Mouse (Mus musculus) heart, embryonic 13.5 days (tissue): Measurements from ENCODE around the gene Trio. TPM values are rescaled to one million over a fixed set of nuclear protein-coding genes. Genes with fewer than 3 reads are reported as not detected.

Experiments used
- ATAC-seq: fragments of 200-750 bp; cut with Nextera tagmentation; 2 replicates; pipeline ENCODE4 v1.8.0; 2017; ENCODE audit warnings: moderate TSS enrichment; ENCODE audit not compliant: insufficient number of reproducible peaks, low FRiP score, low TSS enrichment; ENCODE audit errors: extremely low read depth
- H3K27ac ChIP-seq: fragments of 300-500 bp; sonication (generic); replicated peaks from 2 replicates; pipeline ENCODE4 v1.5.1; 2015; ENCODE audit warnings: moderate library complexity, mild to moderate bottlenecking, inconsistent platforms
- H3K27me3 ChIP-seq: fragments of 300-500 bp; sonication (generic); replicated peaks from 2 replicates; pipeline ENCODE4 v1.6.1; 2015; ENCODE audit warnings: mild to moderate bottlenecking, inconsistent platforms
- H3K36me3 ChIP-seq: fragments of 300-500 bp; sonication (generic); 2 replicates; pipeline ENCODE4 v1.6.1; 2015; ENCODE audit warnings: mild to moderate bottlenecking, inconsistent platforms
- H3K4me1 ChIP-seq: fragments of 300-500 bp; sonication (generic); 2 replicates; pipeline ENCODE4 v1.6.1; 2015; ENCODE audit warnings: inconsistent platforms
- H3K4me2 ChIP-seq: fragments of 300-500 bp; sonication (generic); 2 replicates; pipeline ENCODE4 v1.6.1; 2015; ENCODE audit warnings: inconsistent platforms, mild to moderate bottlenecking, moderate library complexity
- H3K4me3 ChIP-seq: fragments of 300-500 bp; sonication (generic); 2 replicates; pipeline ENCODE4 v1.5.1; 2015; ENCODE audit warnings: moderate library complexity, mild to moderate bottlenecking, inconsistent platforms
- H3K9ac ChIP-seq: fragments of 300-500 bp; sonication (generic); 2 replicates; pipeline ENCODE4 v1.6.1; 2015; ENCODE audit warnings: inconsistent platforms, mild to moderate bottlenecking, moderate library complexity
- H3K9me3 ChIP-seq: fragments of 300-500 bp; sonication (generic); 2 replicates; pipeline ENCODE4 v1.6.1; 2016; ENCODE audit warnings: inconsistent platforms
- WGBS: fragments of 180-500 bp; shearing (Covaris S2); methylation state at CpG from one replicate; pipeline ENCODE4 v1.1.7; 2015; ENCODE audit warnings: mixed read lengths; 5-methylcytosine and 5-hydroxymethylcytosine counted together
- polyA plus RNA-seq: library from polyadenylated mRNA; unstranded; fragments of >200 nt; fragmentation: Nextera tagmentation; extraction: Ambion mirVana; gene quantifications from 2 replicates; pipeline ENCODE4 v1.2.1, GENCODE M21; 2015

Gene Trio
- polyA plus RNA-seq, 1 experiment from 2014 or later: 17.5 TPM

DNA sequence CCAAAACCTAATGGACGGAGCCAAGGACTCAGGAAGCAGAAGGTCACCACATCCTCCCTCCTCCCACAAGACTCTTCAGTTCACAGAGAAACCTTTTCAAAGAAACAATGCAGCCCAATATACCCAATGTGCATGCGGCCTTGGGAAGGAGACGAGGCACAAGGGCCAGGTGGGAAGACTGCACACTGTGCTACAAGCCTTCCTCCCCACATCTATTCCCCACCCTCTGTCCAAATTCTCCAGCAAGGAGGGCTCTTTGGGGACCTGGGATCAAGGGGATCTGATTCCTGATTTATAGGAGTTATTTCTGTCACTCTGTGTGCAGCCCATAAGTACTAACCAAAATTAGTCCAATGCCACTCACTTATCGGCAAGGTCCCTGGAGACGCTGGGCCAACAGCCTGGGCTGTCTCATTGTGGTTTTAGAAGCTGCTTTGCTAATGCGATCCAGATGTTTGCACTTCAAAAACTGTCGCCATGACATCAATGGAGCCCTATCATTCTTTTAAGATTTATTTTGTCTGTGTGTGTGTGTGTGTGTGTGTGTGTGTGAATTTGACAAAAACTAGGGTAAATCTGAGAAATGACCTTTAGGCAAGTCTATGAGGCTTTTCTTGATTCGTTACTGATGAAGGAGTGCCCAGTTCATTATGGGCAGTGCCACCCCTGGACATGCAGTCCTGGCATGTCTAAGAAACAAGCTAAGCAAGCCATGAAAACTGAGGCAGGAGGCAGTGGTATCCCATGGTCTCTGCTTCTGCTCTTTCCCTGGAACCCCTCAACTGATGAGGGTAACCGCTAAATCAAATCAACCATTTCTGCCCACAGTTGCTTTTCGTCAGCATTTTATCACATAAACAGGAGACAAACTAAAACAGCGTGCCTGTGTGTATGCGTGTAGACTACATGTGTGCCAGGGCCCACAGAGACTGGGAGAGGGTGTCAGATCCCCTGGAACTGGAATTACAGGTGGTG lies 89.6 kb downstream of the Trio start:
- H3K36me3 ChIP-seq: no peaks in the 10 kb centered on the region
- no peak for ATAC-seq
- H3K9ac ChIP-seq: 0 out of 2 replicates have a peak overlapping the region, but pooled peaks have one; percentile 28
- no peaks in the 10 kb centered on the region for H3K27me3 ChIP-seq
- peak overlapping the region; percentile 74; the same call in 1 of the 2 replicates for H3K27ac ChIP-seq
- no peak overlapping the region for H3K4me2 ChIP-seq
- no peak overlapping the region for H3K4me3 ChIP-seq
- WGBS: 70% methylated on average over 12 of the region's 12 CpGs
- H3K4me1 ChIP-seq: peaks cover 61% of the 10 kb centered on the region
- H3K9me3 ChIP-seq: no peaks in the 10 kb centered on the region

DNA sequence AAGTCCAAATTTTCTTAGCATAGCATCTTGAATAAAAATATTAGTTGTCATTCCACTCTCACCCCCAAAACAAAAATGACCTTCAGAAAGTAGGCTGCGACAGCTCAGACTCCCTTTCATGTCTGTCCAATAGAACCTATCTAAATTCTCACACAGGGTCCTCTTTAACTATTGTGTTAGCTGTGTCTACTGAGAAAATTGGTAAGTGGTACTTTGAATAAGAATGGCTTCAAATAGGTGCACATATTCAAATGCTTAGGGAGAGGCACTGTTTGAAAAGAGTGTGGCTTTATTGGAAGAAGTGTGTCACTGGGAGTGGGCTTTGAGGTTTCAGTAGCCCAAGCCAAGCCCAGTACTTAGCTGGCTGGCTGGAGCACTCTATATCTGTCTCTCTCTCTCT lies 92.4 kb downstream of the Trio start:
- Histone ChIP-seq H3K36me3 (no peaks in the 10 kb centered on the region), H3K4me1 (peaks cover 48% of the 10 kb centered on the region), H3K27me3 (no peaks in the 10 kb centered on the region), H3K4me2 (no peak overlapping the region), H3K9me3 (no peaks in the 10 kb centered on the region), H3K9ac (no peak overlapping the region), H3K4me3 (no peak overlapping the region), H3K27ac (no peak overlapping the region)
- 90% methylated on average over 1 of the region's 1 CpGs for WGBS
- ATAC-seq: no peak

DNA sequence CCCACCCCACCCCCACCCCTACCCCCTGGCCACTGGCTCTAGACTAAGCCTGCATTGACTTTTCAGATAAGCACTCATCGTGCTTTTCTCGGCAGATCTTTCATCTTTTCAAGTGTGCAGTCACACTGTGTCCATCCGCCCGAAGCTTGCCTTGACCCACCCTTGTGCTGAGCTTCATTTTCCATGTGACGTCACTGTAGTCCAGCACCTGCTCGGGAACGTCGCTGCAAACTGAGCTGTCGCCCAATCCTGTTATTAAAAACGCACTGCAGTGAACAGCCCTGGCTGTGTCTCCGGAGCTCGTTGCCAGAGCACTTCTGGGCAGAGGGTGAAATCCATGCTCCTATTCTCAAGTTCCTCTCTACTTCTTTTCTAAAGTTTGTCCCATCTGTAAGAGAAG lies 93.8 kb downstream of the Trio start:
- H3K4me1 ChIP-seq: peaks cover 40% of the 10 kb centered on the region
- ATAC-seq: no peak
- no peaks in the 10 kb centered on the region for H3K9me3 ChIP-seq
- H3K27me3 ChIP-seq: no peaks in the 10 kb centered on the region
- H3K4me3 ChIP-seq: no peak overlapping the region
- 41% methylated on average over 12 of the region's 12 CpGs for WGBS
- H3K9ac ChIP-seq: no peak overlapping the region
- H3K4me2 ChIP-seq: no peak overlapping the region
- no peak overlapping the region for H3K27ac ChIP-seq
- no peaks in the 10 kb centered on the region for H3K36me3 ChIP-seq

DNA sequence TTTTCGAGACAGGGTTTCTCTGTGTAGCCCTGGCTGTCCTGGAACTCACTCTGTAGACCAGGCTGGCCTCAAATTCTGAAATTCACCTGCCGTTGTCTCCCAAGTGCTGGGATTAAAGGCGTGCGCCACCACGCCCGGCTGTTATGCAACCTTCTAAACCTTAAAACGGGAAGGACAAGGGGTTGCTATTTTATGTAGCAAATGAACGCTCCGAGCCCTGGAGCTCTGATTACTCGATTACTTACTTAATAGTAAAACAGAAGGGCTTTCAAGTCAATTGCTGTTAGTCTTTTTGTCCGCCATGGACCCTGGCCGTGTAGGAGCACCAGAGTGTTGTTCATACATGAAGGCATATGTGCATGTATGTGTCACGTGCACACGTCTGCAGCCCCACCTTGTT lies 94.2 kb downstream of the Trio start:
- no peak overlapping the region for H3K4me2 ChIP-seq

DNA sequence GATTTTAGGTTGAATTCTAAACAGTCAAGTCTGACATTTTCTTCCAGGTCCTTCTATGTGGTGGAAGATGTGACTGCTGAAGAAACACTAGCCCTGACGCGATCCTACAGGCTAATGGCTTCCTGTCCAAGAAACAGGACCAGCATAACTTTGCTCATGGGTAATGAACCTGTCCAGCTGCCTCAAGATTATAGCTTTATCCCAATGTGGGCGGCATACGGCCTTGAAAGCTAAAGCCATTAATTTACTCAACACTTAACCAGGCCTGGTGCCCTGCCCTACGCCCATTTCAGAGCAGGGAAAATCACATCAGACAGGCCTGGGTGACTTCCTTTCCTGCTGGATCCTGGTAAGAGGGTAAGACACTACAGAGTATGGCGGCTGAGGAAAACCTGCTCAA lies 98.0 kb downstream of the Trio start:
- H3K27me3 ChIP-seq: no peaks in the 10 kb centered on the region
- H3K36me3 ChIP-seq: no peaks in the 10 kb centered on the region
- H3K4me3 ChIP-seq: no peak overlapping the region
- no peak overlapping the region for H3K9ac ChIP-seq
- peaks cover 63% of the 10 kb centered on the region for H3K4me1 ChIP-seq
- 83% methylated on average over 6 of the region's 6 CpGs for WGBS
- no peak for ATAC-seq
- no peak overlapping the region for H3K27ac ChIP-seq
- H3K9me3 ChIP-seq: no peaks in the 10 kb centered on the region
- H3K4me2 ChIP-seq: no peak overlapping the region

More for the DNA sequence above, 94.2 kb downstream of the Trio start:
- Histone ChIP-seq H3K4me1 (peaks cover 40% of the 10 kb centered on the region), H3K27ac (no peak overlapping the region), H3K9me3 (no peaks in the 10 kb centered on the region), H3K36me3 (no peaks in the 10 kb centered on the region), H3K9ac (no peak overlapping the region), H3K4me3 (no peak overlapping the region), H3K27me3 (no peaks in the 10 kb centered on the region)
- ATAC-seq: no peak
- 87% methylated on average over 14 of the region's 14 CpGs for WGBS

DNA sequence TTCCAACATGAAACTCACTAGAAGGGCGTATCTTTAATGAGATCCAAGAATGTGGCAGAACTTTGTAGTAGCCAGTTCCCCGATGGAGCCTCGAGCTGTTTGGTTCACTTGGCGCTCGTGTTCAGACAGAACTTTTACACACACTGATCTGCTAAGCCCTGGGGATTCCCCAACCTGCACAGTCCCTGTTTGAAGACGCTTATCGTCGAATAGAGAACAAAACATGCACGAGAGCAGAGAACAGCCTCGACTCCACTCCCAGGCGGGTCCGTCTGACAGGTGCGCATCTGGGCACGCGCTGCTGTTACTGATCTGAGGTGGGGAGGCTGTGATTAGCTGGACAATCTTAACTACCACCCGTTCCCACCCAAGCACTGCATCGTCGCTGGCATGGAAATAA lies 98.7 kb downstream of the Trio start:
- H3K36me3 ChIP-seq: no peaks in the 10 kb centered on the region
- H3K27me3 ChIP-seq: no peaks in the 10 kb centered on the region
- H3K27ac ChIP-seq: 0 out of 2 replicates have a peak overlapping the region, but pooled peaks have one; percentile 70
- 60% methylated on average over 18 of the region's 18 CpGs for WGBS
- no peak overlapping the region for H3K4me3 ChIP-seq
- H3K9ac ChIP-seq: no peak overlapping the region
- peaks cover 63% of the 10 kb centered on the region for H3K4me1 ChIP-seq
- no peaks in the 10 kb centered on the region for H3K9me3 ChIP-seq
- H3K4me2 ChIP-seq: no peak overlapping the region
- ATAC-seq: no peak

DNA sequence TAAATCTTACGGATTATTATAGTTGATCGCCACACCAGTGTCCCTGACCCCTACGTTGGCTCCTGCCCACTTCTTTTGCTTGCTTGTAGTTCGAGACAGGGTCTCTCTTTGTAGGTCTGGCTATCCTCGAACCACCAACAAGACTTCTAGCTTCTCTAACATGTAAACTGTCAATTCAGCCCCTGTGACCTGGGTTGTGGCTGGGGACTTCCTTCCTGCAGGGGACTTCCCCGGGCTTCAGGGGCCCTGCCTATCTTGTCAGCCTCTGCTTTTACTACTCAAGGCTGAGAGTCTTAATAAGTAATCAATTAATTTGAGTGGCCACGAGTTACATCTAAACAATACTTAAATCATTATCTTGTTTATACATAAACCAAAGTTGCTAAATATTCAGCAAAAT lies 99.2 kb downstream of the Trio start:
- Histone ChIP-seq H3K9me3 (no peaks in the 10 kb centered on the region), H3K27me3 (no peaks in the 10 kb centered on the region), H3K27ac (peak overlapping the region; percentile 70), H3K4me1 (peaks cover 62% of the 10 kb centered on the region), H3K4me2 (peak overlapping the region; percentile 20; the same call in 1 of the 2 replicates), H3K36me3 (no peaks in the 10 kb centered on the region), H3K9ac (peak overlapping the region; percentile 53; the same call in 1 of the 2 replicates), H3K4me3 (no peak overlapping the region)
- 68% methylated on average over 7 of the region's 7 CpGs for WGBS
- ATAC-seq: no peak

DNA sequence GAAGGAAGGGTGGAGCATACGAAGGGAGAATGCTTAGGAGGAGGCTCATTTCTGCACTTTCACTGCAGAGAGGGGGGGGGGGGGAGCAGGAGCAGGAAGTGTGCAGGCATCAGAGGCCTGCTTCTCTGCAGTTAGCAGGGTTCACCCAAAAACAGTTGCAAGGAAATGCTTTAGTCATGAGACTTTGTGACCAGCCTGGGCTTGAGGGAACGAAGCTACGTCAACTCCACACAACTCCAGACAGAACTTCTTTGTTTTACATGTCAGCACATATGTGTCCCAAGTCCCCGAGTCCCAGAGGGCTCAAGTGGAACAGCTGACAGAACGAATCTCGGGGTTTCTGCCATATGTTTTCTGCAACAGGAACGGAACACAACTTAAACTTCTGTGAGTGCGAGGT lies 99.8 kb downstream of the Trio start:
- peaks cover 63% of the 10 kb centered on the region for H3K4me1 ChIP-seq
- H3K4me3 ChIP-seq: no peak overlapping the region
- 37% methylated on average over 8 of the region's 8 CpGs for WGBS
- no peaks in the 10 kb centered on the region for H3K36me3 ChIP-seq
- peak overlapping the region; percentile 20; the same call in 1 of the 2 replicates for H3K4me2 ChIP-seq
- peak overlapping the region; percentile 70 for H3K27ac ChIP-seq
- H3K27me3 ChIP-seq: no peaks in the 10 kb centered on the region
- no peak for ATAC-seq
- H3K9me3 ChIP-seq: no peaks in the 10 kb centered on the region
- H3K9ac ChIP-seq: peak overlapping the region; percentile 53; the same call in 1 of the 2 replicates

DNA sequence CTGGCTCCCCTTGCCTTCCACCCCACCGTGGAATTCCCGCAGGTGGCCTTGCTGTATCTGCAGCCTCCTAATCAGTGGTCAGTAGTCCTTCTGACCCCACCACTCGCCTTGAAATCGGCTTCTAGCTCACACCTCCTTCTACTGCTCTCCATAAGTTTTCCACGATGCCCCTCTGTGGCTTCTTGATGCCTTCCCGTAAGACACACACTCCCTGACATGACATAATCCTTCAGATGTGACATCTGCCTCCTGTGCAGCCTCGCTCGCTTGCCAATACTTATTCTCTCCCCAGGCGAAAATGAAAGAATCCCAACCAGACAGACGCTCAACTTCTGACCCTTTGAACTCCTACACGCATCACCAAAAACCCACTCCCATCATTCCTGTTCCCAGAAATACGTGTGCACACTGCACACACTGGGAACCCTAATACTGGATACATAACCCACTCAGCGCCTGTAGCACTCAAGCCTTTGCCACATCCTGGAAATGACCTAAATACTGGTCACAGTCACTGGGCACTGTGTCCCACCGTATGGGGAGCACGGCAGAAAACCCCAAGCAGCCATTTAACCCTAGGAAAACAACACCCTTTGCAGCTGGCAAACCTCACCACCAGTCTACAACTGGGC lies 100.5 kb downstream of the Trio start:
- Histone ChIP-seq H3K9ac (no peak overlapping the region), H3K27me3 (no peaks in the 10 kb centered on the region), H3K4me2 (peak overlapping the region; percentile 0; the same call in 1 of the 2 replicates), H3K27ac (peak overlapping the region; percentile 70), H3K4me1 (peaks cover 67% of the 10 kb centered on the region), H3K4me3 (no peak overlapping the region), H3K9me3 (no peaks in the 10 kb centered on the region), H3K36me3 (no peaks in the 10 kb centered on the region)
- WGBS: 38% methylated on average over 15 of the region's 15 CpGs
- ATAC-seq: no peak

DNA sequence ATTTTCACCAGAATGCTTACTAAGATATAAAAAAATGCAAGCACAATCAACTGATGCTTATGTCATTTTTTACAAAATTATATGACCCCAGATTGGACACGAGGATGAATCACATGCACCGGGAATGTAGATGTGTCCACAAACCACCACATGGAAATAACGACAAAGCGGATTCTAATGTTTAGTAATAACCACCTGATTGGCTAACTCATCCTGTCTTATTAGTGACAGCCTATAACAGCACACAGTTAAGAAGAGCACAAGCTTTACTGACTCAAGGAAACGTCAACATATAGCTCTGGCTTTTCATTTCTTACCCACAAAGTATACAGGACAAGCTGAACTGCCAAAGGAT lies 101.7 kb downstream of the Trio start:
- Histone ChIP-seq H3K4me3 (peak overlapping the region; percentile 46), H3K9ac (no peak overlapping the region), H3K4me2 (peak overlapping the region; percentile 71), H3K36me3 (no peaks in the 10 kb centered on the region), H3K27me3 (no peaks in the 10 kb centered on the region), H3K9me3 (no peaks in the 10 kb centered on the region), H3K4me1 (peaks cover 76% of the 10 kb centered on the region), H3K27ac (peak overlapping the region; percentile 25; the same call in 1 of the 2 replicates)
- WGBS: 18% methylated on average over 5 of the region's 5 CpGs
- no peak for ATAC-seq

DNA sequence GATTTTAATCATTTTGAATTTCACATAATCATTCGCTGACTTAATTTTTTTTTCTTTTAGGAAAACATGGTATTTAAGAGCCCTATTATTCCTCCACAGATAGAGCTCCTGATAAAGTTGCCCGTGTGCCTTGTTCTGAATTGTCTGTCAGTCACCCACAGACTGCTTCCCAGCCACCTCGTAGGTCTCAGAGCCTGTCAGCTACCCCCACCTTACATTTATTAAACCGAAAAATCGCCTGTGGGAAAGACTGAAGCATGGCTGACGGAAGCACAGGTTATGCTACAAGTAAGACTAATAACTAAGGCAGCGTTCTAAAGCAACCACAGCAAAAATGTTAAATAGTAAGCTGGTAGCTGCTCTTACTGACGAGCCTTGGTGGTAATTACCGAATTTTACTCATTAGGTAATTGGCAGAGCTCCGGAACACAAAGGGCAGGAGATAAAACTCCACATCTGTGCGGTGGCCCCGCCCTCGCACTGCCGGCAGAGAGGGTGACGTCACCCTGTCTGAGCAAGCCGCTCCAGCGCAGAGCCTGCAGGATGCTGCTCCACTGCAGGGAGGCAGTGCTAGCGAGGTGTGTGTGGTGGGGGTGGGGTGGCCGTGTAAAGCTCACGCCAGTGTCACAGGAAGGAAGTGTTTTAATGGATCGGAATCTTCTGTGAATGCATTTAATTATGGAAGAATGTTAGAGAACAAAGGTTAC lies 102.2 kb downstream of the Trio start:
- H3K27ac ChIP-seq: peak overlapping the region; percentile 30
- peak overlapping the region; percentile 46 for H3K4me3 ChIP-seq
- peak overlapping the region; percentile 71 for H3K4me2 ChIP-seq
- peak; percentile 70; the same call in 1 of the 2 replicates for ATAC-seq
- no peaks in the 10 kb centered on the region for H3K27me3 ChIP-seq
- peaks cover 2% of the 10 kb centered on the region; the same call in 1 of the 2 replicates for H3K36me3 ChIP-seq
- WGBS: 7% methylated on average over 21 of the region's 21 CpGs
- peaks cover 76% of the 10 kb centered on the region for H3K4me1 ChIP-seq
- H3K9me3 ChIP-seq: no peaks in the 10 kb centered on the region
- H3K9ac ChIP-seq: peak overlapping the region; percentile 61
